Mouse (Mus musculus) heart, embryonic 10.5 days (tissue): ENCODE measurements around the gene Ghrl. TPM values are rescaled to one million over a fixed set of nuclear protein-coding genes. Genes with fewer than 3 reads are reported as not detected.
"Not testable (repeated sequence)": the region's sequence is repeated elsewhere in the genome, so short reads cannot be mapped to it uniquely, and the experiment has no call there.

Experiments used
- DNase-seq: peaks from one replicate; pipeline ENCODE4 v3.0.0-alpha.2; 2017; ENCODE audit warnings: low spot score
- H3K27ac ChIP-seq: fragments of 300-500 bp; sonication (generic); 2 replicates; pipeline ENCODE4 v1.5.1; 2016; ENCODE audit warnings: mild to moderate bottlenecking
- H3K27me3 ChIP-seq: fragments of 300-500 bp; sonication (generic); 2 replicates; pipeline ENCODE4 v1.6.1; 2016; ENCODE audit warnings: mild to moderate bottlenecking; ENCODE audit not compliant: poor library complexity, insufficient read depth, severe bottlenecking
- H3K36me3 ChIP-seq: fragments of 300-500 bp; sonication (generic); 2 replicates; pipeline ENCODE4 v1.6.1; 2016; ENCODE audit warnings: mild to moderate bottlenecking, moderate library complexity
- H3K4me1 ChIP-seq: fragments of 300-500 bp; sonication (generic); 2 replicates; pipeline ENCODE4 v1.6.1; 2016; ENCODE audit warnings: mild to moderate bottlenecking
- H3K4me3 ChIP-seq: fragments of 300-500 bp; sonication (generic); 2 replicates; pipeline ENCODE4 v1.5.1; 2016; ENCODE audit warnings: mild to moderate bottlenecking, moderate library complexity
- H3K9me3 ChIP-seq: fragments of 300-500 bp; sonication (generic); 2 replicates; pipeline ENCODE4 v1.6.1; 2016; ENCODE audit warnings: mild to moderate bottlenecking, moderate library complexity
- WGBS: fragments of 180-500 bp; shearing (Covaris S2); methylation state at CpG from one replicate; pipeline ENCODE4 v1.1.7; 2016; 5-methylcytosine and 5-hydroxymethylcytosine counted together
- microRNA-seq: library from miRNA; unstranded; fragments of <30 nt; microRNA quantifications from one replicate; pipeline ENCODE4, GENCODE M21; 2017
- polyA plus RNA-seq: library from polyadenylated mRNA; unstranded; fragments of >200 nt; fragmentation: Nextera tagmentation; extraction: Ambion mirVana; gene quantifications from 2 replicates; pipeline ENCODE4 v1.2.1, GENCODE M21; 2016

The Ghrl gene
- polyA plus RNA-seq, 1 experiment from 2014 or later = 1.5 TPM

GRCm38 (mm10) chr6:113675234-113675633, 44.4 kb downstream of the Ghrl start:
- Histone ChIP-seq H3K36me3 (0 out of 2 replicates have a peak, but pooled peaks cover 8% of the 10 kb centered on the region), H3K4me1 (peaks cover 6% of the 10 kb centered on the region), H3K9me3 (no peaks in the 10 kb centered on the region), H3K27me3 (no peaks in the 10 kb centered on the region), H3K27ac (no peak overlapping the region), H3K4me3 (no peak overlapping the region)
- no peak for DNase-seq
- WGBS = 70% methylated on average over 4 of the region's 4 CpGs

DNA sequence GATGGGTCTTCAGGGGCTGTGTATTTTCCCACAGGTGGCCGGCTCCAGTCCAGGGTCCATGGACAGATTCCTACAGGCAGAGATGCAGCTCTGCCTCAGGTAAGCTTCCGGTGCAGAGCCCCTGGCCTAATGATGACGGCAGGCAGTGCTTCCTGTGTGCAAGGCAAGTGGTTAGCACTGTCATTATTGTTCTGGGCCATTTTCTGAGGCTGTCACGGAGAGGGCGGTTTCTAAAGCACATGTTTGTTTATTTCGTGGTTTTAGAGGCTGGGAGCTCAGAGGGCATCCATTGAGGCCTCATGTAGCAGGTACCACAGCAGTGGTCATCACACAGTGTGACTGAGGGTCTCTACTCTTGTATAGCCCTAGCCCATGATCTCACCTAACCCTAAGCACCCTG, 46.7 kb downstream of the Ghrl start:
- H3K27me3 ChIP-seq = no peaks in the 10 kb centered on the region
- 0 out of 2 replicates have a peak, but pooled peaks cover 8% of the 10 kb centered on the region for H3K36me3 ChIP-seq
- H3K4me1 ChIP-seq = peaks cover 22% of the 10 kb centered on the region
- no peak overlapping the region for H3K27ac ChIP-seq
- DNase-seq = no peak
- no peak overlapping the region for H3K4me3 ChIP-seq
- 80% methylated on average over 6 of the region's 6 CpGs for WGBS
- H3K9me3 ChIP-seq = no peaks in the 10 kb centered on the region

GRCm38 (mm10) chr6:113672029-113672428, 47.7 kb downstream of the Ghrl start:
- not testable (repeated sequence) for DNase-seq, H3K27ac ChIP-seq, H3K27me3 ChIP-seq, H3K4me3 ChIP-seq, H3K36me3 ChIP-seq, H3K9me3 ChIP-seq
- H3K4me1 ChIP-seq = peaks cover 30% of the 10 kb centered on the region
- WGBS = 81% methylated on average over 1 of the region's 1 CpGs

- Histone ChIP-seq H3K27me3 (no peaks in the 10 kb centered on the region), H3K9me3 (no peaks in the 10 kb centered on the region), H3K36me3 (0 out of 2 replicates have a peak, but pooled peaks cover 12% of the 10 kb centered on the region), H3K4me1 (peaks cover 41% of the 10 kb centered on the region), H3K27ac (peak overlapping the region; percentile 26; the same call in 1 of the 2 replicates), H3K4me3 (no peak overlapping the region)
- WGBS = 54% methylated on average over 7 of the region's 7 CpGs
- no peak for DNase-seq
Observed at GRCm38 (mm10) chr6:113669821-113670220, 49.9 kb downstream of the Ghrl start.

GRCm38 (mm10) chr6:113668287-113669154, 51.2 kb downstream of the Ghrl start:
- H3K36me3 ChIP-seq = 0 out of 2 replicates have a peak, but pooled peaks cover 12% of the 10 kb centered on the region
- DNase-seq = no peak
- 42% methylated on average over 15 of the region's 15 CpGs for WGBS
- no peak overlapping the region for H3K4me3 ChIP-seq
- H3K27ac ChIP-seq = peak overlapping the region; percentile 83
- no peaks in the 10 kb centered on the region for H3K9me3 ChIP-seq
- H3K27me3 ChIP-seq = no peaks in the 10 kb centered on the region
- H3K4me1 ChIP-seq = peaks cover 41% of the 10 kb centered on the region

DNA sequence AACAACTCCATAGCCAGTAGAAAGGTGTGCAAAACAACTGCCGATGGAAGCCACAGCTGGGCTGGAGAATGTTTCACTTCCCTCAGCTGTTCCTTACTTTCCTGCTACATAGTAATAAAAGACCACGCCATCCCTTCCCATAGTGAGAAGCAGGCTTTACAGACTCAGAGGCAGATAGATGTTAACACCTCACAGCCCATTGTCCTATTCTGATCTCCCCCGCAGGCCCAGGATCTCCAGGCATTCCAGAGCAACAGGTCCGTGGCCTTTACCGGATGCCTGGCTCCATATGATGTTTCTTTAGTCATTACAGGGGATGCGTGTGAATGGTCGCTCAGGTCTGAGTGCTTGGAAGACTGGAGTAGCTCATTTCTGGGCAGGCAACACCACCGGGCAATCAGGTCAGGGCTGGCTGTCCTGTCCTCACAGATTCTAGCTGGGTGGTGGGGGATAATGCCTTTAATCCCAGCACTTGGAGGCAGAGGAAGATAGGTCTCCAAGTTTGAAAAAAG, 52.0 kb downstream of the Ghrl start:
- Histone ChIP-seq H3K4me1 (peaks cover 41% of the 10 kb centered on the region), H3K27me3 (no peaks in the 10 kb centered on the region), H3K4me3 (no peak overlapping the region), H3K36me3 (0 out of 2 replicates have a peak, but pooled peaks cover 9% of the 10 kb centered on the region), H3K9me3 (no peaks in the 10 kb centered on the region), H3K27ac (0 out of 2 replicates have a peak overlapping the region, but pooled peaks have one; percentile 37)
- WGBS = 54% methylated on average over 8 of the region's 8 CpGs
- DNase-seq = no peak

Small RNA genes within 50 kb of the gene (microRNA-seq; reads per million reads assigned to microRNA genes)
- 1.8 reads per million for gene Mir7042

Other genes with a start within 250 kb of the Ghrl start
- gene Il17rc, start 248.5 kb downstream of the Ghrl start, polyA plus RNA-seq = 4.3 and 4.5 TPM in 2 replicates
- 42.1 and 57.8 TPM in 2 replicates for gene Creld1, start 236.6 kb downstream of the Ghrl start, polyA plus RNA-seq
- gene Prrt3, start 217.9 kb downstream of the Ghrl start, polyA plus RNA-seq = 0.32 and 0.41 TPM in 2 replicates
- gene Emc3, start 188.2 kb downstream of the Ghrl start, polyA plus RNA-seq = 88.0 and 90.2 TPM in 2 replicates
- 12.6 and 13.9 TPM in 2 replicates for gene Fancd2, start 188.2 kb downstream of the Ghrl start, polyA plus RNA-seq
- gene Fancd2os, start 119.2 kb downstream of the Ghrl start, polyA plus RNA-seq = 0.16 and 0.38 TPM in 2 replicates
- gene Brk1, start 115.1 kb downstream of the Ghrl start, polyA plus RNA-seq = 170 and 197 TPM in 2 replicates
- gene Vhl, start 95.9 kb downstream of the Ghrl start, polyA plus RNA-seq = 32.3 and 34.2 TPM in 2 replicates
- gene Irak2, start 81.4 kb downstream of the Ghrl start, polyA plus RNA-seq = 12.5 TPM in 2 replicates
- gene Tatdn2, start 22.8 kb downstream of the Ghrl start, polyA plus RNA-seq = 0.70 and 0.84 TPM in 2 replicates
- gene Sec13, start 20.9 kb upstream of the Ghrl start, polyA plus RNA-seq = 288 and 313 TPM in 2 replicates